Mouse (Mus musculus): ENCODE data around the gene Ccl3.

Gene Ccl3

DNA sequence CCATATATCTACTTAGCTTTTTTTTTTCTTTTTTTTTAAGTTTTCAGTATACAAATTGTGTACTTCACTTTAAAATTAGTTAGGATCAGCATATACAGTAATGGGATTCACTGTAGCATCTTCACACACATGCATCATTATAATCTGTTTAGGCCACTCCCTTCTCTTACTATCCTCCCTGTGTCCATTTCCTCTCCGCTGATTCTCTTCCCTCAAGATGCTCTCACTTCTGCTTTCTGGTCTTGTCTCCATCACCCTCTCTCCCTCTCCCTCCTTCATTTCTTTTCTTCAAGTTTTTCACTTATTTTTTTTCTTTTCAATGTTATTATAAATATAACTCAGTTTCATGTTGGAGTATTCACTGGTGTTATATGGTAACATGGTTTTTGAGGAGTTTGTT, 30.1 kb downstream of the Ccl3 start:
- no peak for DNase-seq (ENCODE audit: low spot score in 2 of 2)

DNA sequence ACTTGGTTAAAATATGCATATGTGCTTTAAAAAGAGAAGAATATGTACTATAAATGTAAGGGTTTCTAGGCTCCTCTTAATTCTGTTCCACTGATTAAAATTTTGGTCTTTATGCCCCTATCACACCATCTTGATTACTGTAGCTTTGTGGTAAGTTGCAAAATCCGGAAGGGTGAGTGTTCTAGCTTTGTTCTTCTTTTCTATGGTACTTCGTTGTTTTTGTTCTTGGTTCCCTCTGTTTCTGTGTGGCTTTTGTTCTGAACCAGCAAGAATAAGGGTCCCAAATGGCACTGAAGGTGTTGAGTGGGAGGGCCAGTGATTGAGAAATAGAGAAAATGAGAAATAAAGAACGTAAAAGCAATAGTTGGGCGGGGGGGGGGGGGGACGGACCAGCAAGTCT, 30.9 kb downstream of the Ccl3 start:
- no peak for DNase-seq (ENCODE audit: low spot score in 2 of 2)

DNA sequence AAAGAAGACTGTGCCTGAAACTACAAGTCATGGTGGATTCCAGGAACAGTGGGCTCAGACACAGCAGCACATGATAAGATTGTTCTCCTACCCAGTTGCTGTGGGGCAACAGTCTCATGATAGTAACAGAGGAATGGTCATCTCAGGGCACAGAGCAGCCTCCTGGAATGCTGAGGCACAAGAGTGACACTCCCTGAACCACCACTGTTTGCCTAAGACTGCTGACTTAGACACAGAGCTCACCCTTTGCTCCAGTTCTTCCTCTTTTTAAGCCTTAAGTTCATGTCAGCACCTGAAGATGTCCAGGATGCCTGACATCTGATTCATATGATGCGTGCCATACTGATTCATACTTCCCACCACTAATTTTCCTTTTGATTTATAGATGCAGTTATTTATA, 32.6 kb downstream of the Ccl3 start:
- no peak for DNase-seq (ENCODE audit: low spot score in 2 of 2)

DNA sequence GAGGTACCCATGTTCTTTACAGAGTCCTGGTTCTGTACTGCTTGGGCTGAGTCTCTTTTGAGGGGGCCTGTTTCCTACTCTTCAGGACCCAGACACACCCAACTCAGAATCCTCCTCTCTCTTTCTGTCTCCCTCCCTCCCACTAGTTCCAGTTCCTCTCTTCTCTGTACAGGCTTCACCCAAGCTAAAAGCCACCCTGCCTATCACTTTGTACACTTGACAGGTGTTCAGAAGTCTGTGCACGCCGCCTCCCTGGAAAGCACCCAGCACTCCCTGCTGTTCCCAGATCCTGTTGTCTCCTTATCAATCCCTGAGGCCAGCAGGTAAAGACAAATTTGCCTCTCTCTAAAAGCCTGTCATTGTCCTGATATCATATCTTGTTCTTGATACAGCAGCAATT, 38.3 kb downstream of the Ccl3 start:
- DNase-seq (ENCODE audit: low spot score in 2 of 2) = no peak

DNA sequence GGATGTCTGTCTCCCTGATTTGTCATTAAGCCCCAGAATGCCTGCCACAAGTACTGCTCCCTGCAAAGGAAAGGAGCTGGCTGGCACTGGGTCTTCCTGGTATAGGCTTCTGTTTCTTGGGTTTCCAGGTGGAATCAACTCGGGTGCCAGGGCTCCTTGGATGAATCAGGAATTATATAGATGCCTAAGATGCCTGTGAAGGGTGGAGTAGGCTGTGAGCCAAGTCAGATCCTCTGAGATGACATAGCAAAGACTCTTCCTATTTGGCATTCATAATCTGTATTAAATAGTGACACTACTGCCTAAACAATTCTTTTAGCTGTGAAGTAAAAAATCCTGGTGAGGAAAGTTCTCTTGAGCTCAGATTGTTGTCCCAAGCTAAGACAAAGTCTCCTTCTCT, 42.8 kb downstream of the Ccl3 start:
- no peak for DNase-seq (ENCODE audit: low spot score in 2 of 2)

DNA sequence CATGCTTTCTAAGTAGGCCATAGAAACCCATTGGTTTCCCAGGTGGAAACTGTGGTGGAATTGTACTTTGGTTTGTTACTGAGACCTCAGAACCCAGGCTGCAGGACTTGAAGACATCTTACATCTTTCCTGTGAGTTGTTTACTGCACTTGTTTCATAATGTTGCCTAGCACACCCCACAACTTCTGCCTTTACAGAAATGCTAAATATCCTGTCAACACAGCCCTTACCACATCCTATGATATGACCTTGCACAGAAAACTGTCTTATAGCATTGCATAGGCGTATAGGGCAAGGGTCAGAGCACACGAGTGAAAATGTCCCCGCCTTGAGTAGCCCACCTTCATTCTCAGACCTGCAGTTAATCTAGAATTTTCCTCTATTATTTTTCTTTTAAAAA, 43.6 kb downstream of the Ccl3 start:
- DNase-seq (ENCODE audit: low spot score in 2 of 2) = no peak

DNA sequence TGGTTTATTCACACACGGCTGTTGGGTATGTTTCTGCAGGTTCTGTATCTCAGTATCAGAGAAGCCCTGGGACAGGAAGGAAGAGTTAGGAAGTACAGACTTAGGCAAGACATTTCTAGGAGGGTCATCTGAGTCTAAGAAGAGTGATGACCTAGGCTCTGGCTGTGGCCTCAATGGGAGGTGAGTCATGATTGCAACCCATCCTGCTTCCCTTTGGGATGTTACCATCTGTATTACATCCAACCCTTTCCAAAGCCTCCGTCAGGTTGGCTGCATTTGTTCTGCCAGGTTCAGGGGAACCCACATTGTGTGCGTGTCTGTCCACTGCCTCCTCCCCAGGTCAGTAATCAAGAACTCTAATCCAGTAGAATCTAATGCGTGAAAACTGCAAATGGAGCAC, 44.5 kb downstream of the Ccl3 start:
- DNase-seq (ENCODE audit: low spot score in 2 of 2) = no peak

DNA sequence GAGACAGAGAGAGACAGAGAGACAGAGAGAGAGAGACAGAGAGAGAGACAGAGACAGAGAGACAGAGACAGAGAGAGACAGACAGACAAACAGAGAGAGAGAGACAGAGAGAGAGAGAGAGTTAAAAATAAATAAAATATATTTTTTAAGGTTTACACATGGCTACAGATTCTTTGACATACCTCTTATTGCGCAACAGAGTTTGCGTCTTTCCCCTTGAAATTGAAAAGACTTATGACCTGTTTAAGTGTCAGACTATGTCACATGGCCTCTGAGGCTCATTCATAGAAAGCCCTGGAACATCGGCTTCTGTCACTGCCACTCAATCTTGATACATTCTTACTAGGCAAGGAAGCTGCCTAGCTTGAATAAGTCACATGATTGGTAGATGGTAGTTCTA, 45.8 kb downstream of the Ccl3 start:
- no peak for DNase-seq (ENCODE audit: low spot score in 2 of 2)

DNA sequence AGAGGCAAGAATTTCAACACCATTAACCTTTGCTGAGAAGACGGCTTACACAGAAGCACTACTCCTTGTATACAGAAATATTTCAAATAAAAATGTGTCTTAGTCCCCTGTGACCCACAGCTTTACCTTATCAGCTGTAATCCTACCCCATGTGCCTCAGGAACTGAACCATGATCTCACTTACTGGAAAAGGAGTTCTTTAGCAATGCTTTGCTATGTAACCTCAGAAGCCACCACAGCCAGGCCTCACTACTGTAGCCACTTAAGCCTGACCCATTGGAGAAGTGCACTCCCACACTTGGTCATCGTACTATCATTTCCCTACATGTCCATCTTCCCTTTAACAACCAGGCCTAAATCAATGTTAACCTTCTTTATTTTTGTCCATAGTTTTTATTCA, 48.6 kb downstream of the Ccl3 start:
- no peak for DNase-seq (ENCODE audit: low spot score in 2 of 2)

DNA sequence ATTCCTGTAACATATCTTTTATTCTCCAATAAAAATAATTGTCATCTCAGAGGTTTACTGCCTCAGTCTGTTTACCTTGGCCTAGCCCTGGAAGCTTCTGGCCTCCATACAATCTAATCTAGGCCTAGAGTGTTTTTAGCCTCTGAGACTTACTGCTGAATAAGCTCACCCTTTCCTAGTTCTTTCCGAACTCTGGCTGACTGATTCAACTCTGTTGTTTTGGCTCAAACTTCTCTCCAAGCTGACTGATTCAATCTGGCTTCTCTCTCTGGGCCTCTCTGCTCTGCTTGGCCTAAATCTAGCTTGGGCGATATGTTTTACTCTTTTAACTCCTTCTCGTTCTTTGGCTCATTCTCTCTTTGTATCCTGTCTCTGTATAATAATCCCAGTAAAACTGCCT, 50.2 kb downstream of the Ccl3 start:
- DNase-seq (ENCODE audit: low spot score in 2 of 2) = no peak

DNA sequence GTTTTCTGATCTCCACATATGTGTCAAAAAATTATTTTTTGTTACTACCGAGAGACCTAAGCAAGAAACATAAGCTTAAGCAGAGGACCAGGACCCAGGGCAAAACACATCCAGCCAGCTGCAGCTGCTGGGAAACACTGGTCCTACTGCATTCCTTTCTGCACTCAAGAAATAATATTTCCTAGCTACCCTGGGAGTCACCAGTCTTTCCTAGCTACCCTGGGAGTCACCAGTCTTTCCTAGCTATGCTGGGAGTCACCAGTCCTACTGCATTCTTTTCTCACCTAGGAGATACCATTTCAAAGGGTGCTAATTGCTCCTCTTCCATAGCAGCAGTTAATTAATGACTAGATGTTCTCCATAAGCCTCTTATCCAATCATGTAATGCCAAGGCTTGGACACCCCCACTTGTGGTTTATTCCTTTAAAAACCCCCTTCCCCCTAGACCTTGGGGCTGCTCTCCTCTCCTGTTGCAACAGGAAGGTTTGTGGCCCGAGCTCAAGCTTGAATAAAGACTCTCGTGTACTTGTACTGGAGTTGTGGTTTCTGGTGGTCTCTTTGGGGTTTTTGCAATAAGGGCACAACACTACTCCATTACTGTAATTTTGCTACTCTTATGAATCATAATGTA, 50.8 kb downstream of the Ccl3 start:
- DNase-seq (ENCODE audit: low spot score in 2 of 2) = no peak
